Mouse (Mus musculus): ENCODE data around the gene Mcm10.

Mcm10 gene

DNA sequence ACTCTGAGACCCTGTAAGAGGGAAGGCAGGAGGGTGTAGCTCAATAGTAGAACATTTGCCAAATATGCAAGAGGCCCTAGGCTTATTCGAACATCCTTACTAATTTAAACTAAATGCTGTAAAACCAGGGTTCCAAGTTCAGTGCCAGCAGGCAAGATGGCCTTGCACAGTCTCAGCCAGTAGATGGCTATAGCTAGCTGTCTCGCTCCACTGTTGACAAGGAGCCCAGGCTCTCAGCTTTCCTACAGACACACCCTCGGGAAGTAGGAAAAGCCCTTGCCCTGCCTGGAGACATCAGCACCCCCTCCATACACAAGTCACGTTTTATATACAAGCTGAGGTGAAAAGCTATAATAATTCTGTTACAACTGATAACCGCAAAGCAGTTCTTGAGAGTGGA lies 20.1 kb upstream of the Mcm10 start:
- DNase-seq (ENCODE audit: low spot score), result no peak

DNA sequence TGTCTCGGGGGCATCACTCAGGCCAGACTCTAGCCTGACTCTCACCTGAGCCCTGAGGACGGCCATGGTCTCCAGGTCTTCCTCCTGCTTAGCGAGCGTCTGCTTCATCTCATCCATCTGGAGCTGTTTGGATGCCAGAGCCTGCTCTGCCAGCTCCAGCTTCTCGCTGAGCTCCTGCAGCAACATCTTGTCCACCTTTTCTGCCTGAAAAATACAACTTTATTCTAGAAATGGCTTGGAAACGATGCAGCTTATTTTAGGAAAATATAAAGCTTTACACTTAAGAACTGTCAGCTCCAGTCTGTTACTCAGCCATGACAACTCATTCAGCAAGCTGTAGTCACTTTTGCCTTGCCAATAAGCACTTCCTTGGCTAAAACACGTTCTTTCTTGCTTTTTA lies 18.6 kb upstream of the Mcm10 start:
- DNase-seq (ENCODE audit: low spot score), result no peak

DNA sequence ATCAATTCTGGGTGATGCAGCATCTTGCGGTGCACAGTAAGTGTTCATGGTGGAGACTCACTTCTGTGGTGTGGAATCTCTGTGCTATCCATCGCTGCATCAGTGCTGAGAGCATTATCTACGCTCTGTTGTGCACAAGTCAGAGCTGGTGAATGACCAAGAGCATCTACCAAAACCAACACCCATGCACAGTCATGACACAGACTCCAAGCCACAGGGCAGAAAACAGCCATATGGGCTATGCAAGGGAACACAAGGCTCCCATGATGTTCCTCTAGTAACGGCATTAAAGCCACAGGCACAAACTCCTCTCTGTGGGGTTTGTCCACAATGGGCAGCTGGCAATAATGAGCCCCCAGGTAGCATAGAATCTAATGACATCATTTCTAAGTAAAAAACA lies 17.2 kb upstream of the Mcm10 start:
- DNase-seq (ENCODE audit: low spot score), result no peak

DNA sequence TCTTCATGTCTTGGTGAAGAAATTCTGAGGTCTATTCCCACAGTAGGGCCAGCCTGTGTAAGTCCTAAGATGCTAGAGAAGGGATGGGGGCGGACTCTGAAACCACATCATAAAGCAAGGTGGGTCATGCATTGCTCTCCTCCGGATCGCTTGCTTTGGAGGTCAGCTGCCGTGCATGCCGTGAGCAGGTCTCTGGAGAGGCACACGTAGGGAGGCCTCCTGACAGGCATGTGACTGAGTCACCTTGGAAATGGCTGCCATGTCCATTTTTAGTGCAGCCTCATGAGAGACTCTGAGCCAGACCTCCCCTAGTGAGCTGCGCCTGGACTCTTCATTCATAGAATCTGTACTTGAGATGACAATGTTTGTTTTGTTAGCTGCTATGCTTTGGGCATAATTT lies 15.5 kb upstream of the Mcm10 start:
- no peak for DNase-seq (ENCODE audit: low spot score)

DNA sequence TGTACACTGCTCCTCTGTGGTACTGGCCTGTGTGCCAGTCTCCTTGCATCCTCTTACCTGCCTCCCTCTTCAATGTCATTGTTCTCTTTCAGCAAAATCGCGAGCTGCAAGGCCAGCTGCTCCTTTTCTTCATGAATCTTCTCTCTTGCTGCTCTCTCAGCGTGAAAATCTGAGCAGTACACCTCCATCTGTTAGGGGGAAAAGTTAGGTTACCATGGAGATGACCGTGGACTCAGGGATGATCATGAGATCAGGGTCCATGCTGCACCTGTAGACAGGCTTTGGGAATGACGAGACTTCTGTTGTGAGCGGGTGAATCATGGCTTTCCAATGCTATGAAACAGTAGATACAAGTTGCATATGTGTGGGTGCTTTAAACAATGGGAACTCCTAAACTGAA lies 14.5 kb upstream of the Mcm10 start:
- DNase-seq (ENCODE audit: low spot score), result no peak

DNA sequence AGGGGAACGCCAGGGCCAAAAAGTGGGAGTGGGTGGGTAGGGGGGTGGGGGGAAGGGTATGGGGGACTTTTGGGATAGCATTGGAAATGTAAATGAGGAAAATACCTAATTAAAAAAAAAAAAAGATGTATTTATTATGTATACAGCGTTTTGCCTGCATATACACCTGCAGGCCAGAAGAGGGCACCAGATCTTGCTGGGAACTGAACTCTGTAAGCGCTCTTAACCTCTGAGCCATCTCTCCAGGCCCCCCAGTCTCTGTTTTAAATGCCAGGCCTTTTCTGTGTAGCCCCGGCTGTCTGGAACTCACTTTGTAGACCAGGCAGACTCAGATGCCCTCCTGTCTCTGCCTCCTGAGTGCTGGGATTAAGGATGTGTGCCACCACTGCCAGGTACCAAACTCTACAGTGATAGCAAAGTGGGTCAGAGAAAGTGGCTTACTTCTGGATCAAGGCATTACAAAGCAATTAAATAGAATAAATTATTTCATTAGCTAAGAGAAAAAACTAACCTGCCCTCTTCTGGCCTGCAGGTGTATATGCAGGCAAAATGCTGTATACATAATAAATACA lies 12.7 kb upstream of the Mcm10 start:
- DNase-seq (ENCODE audit: low spot score), result no peak

DNA sequence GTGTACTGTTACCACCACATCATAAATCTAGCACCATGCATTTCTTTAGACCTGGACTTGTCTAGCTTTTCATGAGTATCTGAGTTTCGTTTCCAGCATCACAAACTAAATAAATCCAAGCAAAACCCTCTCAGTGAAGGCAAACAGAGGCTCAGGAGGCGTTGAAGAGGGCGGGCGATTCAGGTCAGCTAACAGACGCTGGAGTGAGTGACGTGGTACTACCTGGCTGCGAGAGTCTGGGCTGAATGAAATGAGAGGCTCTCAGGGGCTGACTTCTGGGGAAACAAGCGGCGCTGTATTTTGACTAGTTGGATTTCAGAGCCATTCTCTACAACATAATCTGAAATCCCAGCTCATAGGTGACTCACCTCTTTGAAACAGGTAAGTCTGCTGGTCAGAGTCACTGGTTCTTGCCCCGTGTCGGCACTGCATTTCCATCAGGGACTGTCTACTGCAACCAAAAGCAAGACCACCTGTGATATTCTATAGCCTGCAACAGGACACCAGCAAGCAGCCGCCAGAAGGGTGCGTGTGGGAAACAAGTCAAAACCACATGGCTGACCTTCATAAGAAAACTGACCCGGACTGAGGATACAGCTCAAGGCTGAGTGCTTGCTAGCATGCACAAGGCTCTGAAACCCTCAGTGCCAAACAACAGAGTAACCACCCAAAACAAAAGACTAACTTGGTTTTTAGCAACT lies 11.3 kb upstream of the Mcm10 start:
- no peak for DNase-seq (ENCODE audit: low spot score)

DNA sequence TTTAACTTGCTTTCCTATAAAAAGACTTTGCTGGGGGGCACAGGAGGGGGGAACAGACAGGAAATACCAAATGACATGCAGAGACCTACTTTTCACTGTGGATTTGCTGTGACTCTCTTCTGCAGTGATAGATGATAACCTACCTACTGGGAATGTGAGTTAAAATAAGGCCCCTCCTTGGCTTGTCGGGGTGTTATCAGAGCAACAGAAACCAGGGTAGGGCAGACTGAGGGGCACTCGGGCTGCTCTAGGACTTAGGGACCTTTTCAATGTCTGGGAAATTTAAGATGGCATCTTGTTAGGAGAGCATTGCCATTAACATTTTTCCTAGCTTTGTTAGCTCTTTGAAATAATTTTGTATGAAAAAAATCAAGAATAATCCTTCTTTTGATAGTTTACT lies 10.7 kb upstream of the Mcm10 start:
- DNase-seq (ENCODE audit: low spot score), result no peak

DNA sequence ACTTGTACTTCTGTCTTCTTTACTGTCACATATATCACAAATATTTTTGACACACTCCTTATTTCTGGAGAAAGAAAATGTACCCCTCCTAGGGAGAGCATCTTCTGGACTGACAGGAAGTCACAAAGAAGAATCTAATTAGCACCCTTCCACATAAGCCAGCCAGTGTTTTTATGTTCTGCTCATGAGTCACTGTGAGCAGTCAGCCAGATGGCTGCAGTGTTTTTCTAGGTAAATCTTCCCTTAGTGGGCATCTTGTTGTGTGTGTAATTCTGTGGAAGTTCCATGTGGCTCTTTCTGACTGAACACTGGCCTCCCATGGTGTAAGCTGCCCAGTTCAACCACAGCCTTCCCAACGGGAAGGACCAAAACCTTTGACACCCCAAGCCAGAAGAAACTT lies 7.1 kb upstream of the Mcm10 start:
- DNase-seq (ENCODE audit: low spot score), result no peak

DNA sequence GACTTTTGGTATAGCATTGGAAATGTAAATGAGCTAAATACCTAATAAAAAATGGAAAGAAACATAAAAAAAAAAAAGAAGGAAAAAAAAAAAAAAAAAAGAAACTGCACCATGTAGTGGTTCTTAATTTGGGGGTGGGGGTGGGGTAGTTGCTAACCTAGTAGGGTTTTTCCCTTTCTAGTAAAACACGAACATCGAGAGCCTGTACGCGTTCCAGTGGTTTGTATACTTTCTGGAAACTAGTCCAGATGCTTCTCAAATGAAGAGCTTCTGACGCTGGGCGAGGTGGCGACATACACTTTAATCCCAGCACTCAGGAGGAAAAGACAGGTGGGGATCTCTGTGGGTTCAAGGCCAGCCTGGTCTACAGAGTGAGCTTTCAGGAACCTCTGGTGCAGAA lies 4.3 kb upstream of the Mcm10 start:
- no peak for DNase-seq (ENCODE audit: low spot score)

DNA sequence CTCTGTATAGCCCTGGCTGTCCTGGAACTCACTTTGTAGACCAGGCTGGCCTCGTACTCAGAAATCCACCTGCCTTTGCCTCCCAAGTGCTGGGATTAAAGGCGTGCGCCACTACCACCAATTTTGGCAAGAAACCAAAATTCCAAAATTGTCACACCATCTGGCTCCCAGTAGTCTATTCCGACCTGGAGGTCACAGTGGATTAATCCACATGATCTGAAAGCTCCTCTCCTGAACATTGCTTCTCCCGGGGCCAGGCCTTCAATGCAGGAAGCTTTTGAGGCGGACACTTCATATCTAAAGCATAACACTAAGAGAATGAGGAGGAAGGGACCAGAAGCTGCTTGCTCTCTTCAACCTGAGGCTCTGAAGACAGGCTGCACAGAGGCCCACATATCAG lies 2.9 kb upstream of the Mcm10 start:
- no peak for DNase-seq (ENCODE audit: low spot score)

DNA sequence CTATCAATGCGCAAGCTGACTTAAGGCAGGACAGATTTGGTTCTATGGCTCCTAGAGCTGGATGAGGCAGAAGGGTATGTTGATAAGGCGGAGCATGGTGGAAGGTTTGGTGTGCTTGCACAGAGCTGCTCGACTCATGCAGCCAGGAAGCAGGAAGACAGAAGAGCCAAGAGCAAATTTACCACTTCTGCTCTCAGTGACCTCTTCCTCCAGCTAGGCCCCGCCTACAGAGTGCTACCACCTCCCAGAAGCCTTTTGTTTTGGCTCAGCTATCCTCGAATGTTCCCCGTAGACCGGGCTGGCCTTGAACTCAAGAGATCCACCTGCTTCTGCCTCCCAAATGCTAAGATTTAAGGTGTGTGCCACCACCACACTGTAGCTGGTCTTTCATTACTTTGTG lies 2.0 kb upstream of the Mcm10 start:
- DNase-seq (ENCODE audit: low spot score), result no peak

DNA sequence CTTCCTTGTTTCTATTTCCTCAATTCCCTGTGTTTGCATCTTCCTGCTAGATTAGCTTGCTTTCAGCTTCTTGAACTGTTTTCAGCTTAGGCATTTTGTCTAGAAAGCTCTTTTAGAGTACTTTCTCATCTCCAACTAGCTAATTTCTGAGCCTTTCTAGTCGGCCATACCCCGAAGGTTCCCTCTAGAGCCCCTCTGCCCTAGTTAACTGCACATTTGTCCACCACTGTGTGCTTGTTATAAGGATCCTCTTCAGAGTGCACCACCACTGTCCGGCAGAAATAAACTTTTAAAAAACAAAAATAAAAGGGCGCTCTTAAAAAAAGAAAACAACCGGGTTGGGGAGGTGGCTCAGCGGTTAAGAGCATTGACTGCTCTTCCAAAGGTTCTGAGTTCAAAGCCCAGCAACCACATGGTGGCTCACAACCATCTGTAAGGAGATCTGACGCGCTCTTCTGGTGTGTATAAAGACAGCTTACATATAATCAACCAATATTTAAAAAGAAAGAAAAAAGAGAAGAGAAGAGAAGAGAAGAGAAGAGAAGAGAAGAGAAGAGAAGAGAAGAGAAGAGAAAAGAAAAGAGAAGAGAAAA lies 597 bp downstream of the Mcm10 start:
- no peak for DNase-seq (ENCODE audit: low spot score)

DNA sequence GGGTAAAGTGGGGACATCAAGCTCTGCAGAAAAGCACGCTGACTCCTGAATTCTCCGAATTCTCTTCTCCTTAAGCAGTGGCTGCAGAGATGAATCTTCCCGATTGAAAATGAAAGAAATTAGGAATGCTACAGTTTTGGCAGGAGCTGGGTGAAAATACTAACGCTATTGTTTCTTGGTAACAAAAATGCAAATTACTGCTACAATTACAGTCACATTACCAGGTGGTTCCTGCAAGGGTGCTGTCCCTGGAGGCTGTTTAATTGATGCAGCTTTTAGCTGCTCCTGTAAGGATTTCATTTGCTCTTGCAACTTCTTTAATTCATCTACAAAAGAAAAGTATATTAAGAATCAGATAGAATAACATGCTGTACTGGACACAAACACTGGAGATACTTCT lies 5.5 kb downstream of the Mcm10 start:
- DNase-seq (ENCODE audit: low spot score), result no peak

DNA sequence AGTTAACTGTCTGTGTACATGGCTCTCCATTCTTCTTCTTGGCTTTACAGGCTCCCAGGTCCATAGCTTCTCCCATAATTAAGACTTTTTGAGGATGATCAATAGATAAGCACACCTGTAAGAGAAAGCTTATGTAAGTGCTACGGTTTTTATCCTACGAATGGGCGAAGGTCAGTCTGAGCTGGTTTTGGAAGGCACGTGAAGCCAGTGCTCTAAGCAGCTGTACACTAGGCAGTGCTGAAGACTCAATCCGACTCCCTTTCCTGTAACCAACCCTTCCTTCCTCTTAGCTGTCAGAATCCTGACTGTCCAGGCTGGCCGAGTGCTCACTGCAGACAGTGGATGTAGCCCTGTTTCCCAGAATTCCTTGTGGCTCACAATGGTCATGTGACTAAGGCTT lies 11.3 kb downstream of the Mcm10 start:
- no peak for DNase-seq (ENCODE audit: low spot score)

DNA sequence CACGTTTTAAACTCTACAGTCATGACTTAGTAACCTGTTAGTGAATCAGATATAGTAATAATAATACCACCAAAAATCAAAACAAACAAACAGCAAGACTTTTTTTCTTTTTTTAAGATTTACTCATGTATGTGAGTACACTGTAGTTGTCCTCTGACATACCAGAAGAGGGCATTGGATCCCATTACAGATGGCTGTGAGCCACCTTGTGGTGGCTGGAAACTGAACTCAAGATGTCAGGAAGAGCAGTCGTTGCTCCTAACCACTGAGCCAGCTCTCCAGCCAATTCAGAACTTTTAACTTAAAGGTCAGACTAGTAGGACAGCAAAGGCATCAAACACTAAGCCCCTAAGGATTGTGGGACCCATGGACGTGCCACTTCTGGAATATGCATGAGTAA lies 13.7 kb downstream of the Mcm10 start:
- no peak for DNase-seq (ENCODE audit: low spot score)

DNA sequence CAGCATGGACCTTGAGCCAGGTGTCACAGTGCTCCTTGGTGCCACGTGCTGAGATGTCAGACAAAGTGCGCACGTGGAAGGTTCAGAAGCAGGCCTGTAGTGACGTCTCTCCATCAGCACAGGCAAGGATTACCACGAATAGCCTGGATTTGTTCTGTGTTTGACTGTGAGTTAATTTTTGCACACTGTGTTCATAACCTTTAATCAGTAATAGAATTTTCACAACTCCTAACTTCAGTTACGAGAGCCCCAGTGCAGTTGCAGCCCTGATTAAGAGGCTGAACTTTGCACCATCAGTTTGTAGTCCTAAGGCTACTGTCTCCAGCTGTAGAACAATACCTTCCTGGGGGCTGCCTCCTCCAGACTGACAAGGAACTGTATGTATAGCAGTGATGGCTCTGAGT lies 16.2 kb downstream of the Mcm10 start:
- DNase-seq (ENCODE audit: low spot score), result no peak

DNA sequence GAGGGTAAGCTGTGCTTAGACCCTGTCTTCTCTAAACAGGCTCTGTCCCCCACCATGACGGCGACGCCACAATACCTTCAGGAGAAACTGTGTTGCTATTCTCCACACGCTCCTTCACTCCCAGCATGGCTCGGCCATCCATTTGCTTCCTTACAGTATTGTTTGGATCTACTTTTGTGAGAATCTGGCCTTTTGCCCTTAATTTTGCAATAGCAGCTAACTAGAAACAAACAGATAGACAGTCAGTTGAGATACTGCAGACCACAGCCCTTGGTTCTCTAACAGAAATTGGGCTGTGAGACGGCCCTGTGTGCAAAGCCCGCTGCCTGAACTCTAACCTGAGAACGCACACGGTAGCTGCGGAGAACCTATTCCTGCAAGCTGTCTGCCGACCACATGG lies 16.9 kb downstream of the Mcm10 start:
- DNase-seq (ENCODE audit: low spot score), result no peak

DNA sequence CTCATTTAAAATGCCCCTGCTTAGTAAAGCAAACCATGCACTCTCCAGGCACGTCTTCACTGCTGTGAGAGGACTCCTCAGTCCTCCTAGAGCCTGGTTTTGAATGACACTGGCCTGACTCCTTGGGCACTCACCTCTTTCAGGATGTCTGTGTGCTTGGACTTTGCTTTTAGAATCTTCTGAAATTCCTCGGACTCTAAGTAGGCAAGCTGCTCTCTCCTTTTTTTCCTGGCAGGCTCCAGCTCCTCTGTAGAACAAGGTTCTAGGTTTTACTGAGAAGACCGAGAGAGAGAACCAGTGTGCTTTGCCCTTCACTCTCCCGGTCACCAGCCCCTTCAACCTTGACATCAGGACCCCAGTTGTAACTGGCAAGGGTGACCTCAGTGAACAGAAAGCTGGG lies 18.2 kb downstream of the Mcm10 start:
- no peak for DNase-seq (ENCODE audit: low spot score)

DNA sequence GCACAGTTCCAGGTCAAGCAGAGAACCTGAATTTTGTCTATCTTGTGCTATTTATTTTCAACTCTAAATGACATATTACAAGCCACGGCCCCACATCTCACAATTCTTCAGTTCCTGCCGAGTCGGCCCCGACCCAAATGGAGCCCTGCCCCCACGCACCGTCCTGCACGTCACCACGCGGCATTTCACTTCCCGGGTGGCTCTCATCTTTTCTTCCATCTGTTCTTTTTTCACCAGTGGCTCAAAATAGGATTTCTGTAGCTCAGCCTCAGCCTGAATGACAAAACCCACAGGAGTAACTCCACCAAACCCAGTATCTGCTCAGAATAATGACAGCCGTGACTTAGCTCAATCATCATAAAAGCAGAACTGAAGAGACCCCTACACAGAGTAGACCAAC lies 19.0 kb downstream of the Mcm10 start:
- DNase-seq (ENCODE audit: low spot score), result no peak

DNA sequence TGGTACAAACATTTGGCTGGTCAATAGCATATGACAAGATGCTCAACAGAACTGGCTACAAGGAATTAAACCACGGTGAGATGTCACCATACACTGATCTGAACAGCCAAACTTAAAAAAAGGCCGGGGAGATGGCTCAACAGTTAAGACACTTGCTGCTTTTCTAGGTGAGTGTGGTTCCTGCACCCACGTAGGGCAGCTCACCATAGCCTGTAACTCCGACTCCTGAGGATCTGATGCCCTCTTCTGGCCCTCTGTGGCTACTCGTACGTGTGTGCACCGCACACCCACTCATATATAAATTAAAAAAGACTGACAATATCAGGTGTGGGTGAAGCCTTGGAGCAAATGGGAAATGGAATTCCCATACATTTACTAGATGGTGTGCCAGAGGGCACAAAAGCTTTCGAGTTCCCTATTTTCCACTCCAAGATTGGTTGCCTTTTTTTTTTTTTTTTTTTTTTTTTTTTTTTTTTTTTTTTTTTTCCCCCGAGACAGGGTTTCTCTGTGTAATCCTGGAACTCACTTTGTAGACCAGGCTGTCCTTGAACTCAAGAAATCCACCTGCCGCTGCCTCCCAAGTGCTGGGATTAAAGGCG lies 23.7 kb downstream of the Mcm10 start:
- DNase-seq (ENCODE audit: low spot score), result no peak

DNA sequence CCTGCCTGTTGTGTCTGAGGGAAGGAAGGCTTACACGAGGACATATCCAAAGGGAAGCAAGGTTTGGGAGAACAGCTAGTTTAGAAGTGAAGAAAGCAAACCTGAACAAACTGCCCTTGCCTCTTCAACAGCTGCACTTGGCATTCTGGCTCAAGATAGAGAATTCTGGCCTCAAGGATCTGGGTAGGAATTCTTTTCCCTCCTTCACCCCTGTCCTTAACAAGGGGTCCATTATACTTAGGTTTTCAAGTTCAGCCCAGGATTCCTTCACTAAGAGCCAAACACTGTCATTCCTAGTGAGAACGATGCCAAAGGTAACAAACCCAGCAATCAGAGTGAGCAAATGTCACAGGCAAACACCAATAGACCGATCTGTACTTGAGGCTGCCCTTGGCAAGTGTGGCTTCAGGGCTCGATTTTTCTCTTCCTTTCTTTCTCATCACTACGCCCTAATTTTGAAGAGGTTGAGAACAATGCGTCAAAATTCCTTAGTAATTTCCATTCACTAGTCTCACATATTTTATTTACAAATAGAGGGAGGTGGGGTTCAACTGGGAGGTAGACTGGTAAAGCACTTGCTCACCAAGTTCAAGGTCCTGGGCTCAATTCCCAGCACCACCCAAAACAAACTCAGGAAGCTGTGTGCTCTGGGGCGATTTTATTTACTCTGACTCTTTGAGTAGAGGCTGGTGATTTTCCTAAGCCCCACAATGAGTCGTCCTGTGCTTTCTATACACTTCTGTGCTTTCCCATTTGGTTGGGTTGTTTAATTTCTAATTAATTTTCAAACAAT lies 25.0 kb downstream of the Mcm10 start:
- DNase-seq (ENCODE audit: low spot score), result no peak

DNA sequence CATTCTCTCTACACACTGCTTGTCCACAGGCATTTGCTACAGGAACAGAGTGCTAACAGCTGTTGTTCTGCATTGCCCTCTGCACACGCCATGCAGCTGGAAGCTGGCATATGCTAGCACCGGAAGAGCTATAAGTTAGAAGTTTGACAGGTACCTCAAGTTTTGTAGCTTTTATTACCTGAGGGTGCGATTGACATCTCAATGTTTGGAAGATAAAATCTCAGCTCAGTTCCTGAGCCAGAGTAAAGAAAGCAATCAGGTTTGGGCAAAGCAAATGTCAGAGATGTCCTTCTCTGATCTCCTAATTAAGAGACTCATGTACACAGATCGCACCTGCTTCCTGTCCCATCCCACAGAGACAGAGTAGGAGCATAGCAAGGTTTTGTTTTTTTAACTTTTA lies 25.8 kb downstream of the Mcm10 start:
- DNase-seq (ENCODE audit: low spot score), result no peak
